Mouse (Mus musculus): ENCODE results near the gene Ralgapa2. TPM values are rescaled to one million over a fixed set of nuclear protein-coding genes. Genes with fewer than 3 reads are reported as not detected.
A peak's percentile ranks its signal among the peaks of the same experiment; 100 is the strongest.

Ralgapa2 gene
- polyA plus RNA-seq, 1 experiment: 8.3 TPM

DNA sequence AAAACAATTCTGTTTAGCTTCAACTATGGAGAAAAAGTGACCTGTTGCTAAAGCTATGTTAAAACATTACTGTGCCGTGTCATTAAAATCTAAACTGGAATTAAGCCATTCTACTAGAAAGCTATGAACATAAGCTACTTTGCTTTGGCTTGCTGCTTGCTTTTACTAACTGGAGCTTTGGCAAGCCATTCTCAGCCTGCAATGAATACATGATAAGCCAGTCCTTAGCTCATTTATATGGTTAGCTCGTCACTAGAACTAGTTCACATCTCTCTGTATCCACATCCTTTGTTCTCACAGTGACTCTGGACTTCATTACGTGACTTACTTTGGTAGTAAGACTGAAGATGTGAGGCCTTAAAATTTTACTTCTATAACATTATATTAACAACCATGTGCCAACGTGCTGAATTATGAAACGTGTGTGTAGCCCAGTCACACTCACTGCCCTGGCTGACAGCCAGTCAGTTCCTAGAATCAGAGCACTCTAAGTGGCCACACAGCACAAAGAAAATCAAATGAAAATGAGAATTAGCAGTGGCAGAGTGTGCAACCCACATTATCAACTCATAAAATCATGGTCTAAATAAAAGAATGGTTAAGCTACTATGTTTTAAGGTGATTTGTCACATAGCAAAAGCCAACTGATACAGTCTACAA lies 89.0 kb downstream of the Ralgapa2 start:
- TF ChIP-seq POLR2A (IDR thresholded peaks at IDR 0.05; ENCODE audit: low read depth, low read length) (no peak), CTCF (IDR thresholded peaks at IDR 0.05; ENCODE audit: extremely low read depth, insufficient read depth, insufficient read length, insufficient replicate concordance) (no peak)
- Histone ChIP-seq H3K27me3 (ENCODE audit: control insufficient read depth, insufficient read depth, low read length) (no peaks in the 10 kb centered on the region), H3K4me1 (ENCODE audit: control insufficient read depth, insufficient read depth, insufficient read length) (no peaks in the 10 kb centered on the region), H3K27ac (ENCODE audit: insufficient read depth, low read length) (no peak overlapping the region), H3K36me3 (ENCODE audit: control insufficient read depth, insufficient read depth, low read length) (peaks cover 5% of the 10 kb centered on the region; the same call in 1 of the 2 replicates), H3K4me3 (ENCODE audit: extremely low read depth, insufficient read depth, insufficient read length) (no peak overlapping the region)
- no peak for DNase-seq (ENCODE audit: low read depth in 1 of 2, low spot score in 2 of 2)
- 62% methylated on average over 5 of the region's 5 CpGs for WGBS

DNA sequence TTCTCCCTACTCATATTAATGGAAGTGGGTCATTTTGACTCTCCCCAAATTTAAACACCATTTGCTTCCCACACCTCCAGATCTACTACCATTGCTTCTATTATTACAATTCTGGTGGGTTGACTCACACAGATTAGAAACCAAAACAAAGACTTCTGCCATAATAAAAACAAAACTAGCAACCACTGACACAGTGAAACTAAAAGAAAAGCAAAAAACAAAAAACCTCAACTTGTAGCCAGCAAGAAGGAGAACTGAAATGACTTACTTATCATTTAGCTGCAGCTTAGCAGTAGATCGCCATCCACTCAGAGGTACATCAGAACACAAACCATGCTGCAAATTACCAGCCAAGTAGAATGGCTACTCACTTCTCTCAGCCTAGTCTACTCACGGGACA lies 95.9 kb downstream of the Ralgapa2 start:
- Histone ChIP-seq H3K27ac (ENCODE audit: insufficient read depth, low read length) (no peak overlapping the region), H3K4me3 (ENCODE audit: extremely low read depth, insufficient read depth, insufficient read length) (no peak overlapping the region), H3K36me3 (ENCODE audit: control insufficient read depth, insufficient read depth, low read length) (peaks cover 3% of the 10 kb centered on the region; the same call in 1 of the 2 replicates), H3K4me1 (ENCODE audit: control insufficient read depth, insufficient read depth, insufficient read length) (no peaks in the 10 kb centered on the region), H3K27me3 (ENCODE audit: control insufficient read depth, insufficient read depth, low read length) (no peaks in the 10 kb centered on the region)
- 92% methylated on average over 2 of the region's 2 CpGs for WGBS
- no peak for DNase-seq (ENCODE audit: low read depth in 1 of 2, low spot score in 2 of 2)
- no peak for TF ChIP-seq CTCF (IDR thresholded peaks at IDR 0.05; ENCODE audit: extremely low read depth, insufficient read depth, insufficient read length, insufficient replicate concordance)
- no peak for TF ChIP-seq POLR2A (IDR thresholded peaks at IDR 0.05; ENCODE audit: low read depth, low read length)

DNA sequence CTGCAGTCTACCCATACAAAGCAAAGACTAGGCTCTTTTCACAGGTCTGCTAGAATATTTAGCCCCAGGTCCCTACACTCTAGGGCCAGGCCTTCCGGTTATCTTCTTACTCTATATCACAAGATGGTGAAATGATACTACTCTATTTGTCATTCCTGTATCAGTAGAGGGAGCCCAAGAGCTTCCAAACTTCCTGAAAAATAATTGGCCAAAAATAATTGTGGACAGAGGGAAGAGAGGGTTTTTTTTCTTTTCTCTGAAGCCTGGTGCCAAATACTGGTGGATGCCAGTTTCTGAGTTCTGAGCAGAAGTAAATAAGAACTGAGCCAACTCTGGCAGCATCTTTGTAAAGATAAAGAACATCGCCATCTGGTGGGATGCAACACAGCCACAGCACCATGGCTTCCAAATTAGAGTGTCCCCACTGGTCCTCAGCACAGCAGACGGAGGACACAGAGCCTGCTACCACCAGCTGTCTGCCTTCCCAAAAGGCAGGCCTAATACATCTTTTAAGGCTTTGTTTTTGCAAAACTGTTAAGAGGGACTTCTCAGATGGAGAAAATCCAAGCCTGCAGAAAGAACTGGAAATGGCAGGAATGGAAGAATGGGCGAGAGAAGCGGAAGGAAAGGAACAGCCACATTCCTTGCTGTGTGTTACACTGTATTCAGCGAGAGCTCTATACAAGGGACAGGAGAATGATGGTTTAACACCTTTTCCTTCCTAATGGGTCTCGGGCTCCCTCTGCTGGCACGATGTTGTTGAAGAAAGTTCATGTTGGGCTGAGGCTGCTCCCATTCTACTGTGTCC lies 97.5 kb downstream of the Ralgapa2 start:
- no peaks in the 10 kb centered on the region for H3K27me3 ChIP-seq (ENCODE audit: control insufficient read depth, insufficient read depth, low read length)
- H3K4me1 ChIP-seq (ENCODE audit: control insufficient read depth, insufficient read depth, insufficient read length): no peaks in the 10 kb centered on the region
- no peak overlapping the region for H3K27ac ChIP-seq (ENCODE audit: insufficient read depth, low read length)
- 52% methylated on average over 8 of the region's 8 CpGs for WGBS
- DNase-seq (ENCODE audit: low read depth in 1 of 2, low spot score in 2 of 2): peak; percentile 5 to 58
- H3K4me3 ChIP-seq (ENCODE audit: extremely low read depth, insufficient read depth, insufficient read length): no peak overlapping the region
- H3K36me3 ChIP-seq (ENCODE audit: control insufficient read depth, insufficient read depth, low read length): peaks cover 1% of the 10 kb centered on the region; the same call in 1 of the 2 replicates
- TF ChIP-seq CTCF (IDR thresholded peaks at IDR 0.05; ENCODE audit: extremely low read depth, insufficient read depth, insufficient read length, insufficient replicate concordance): peak; percentile 52; the same call in 1 of the 2 replicates
- TF ChIP-seq POLR2A (IDR thresholded peaks at IDR 0.05; ENCODE audit: low read depth, low read length): no peak

DNA sequence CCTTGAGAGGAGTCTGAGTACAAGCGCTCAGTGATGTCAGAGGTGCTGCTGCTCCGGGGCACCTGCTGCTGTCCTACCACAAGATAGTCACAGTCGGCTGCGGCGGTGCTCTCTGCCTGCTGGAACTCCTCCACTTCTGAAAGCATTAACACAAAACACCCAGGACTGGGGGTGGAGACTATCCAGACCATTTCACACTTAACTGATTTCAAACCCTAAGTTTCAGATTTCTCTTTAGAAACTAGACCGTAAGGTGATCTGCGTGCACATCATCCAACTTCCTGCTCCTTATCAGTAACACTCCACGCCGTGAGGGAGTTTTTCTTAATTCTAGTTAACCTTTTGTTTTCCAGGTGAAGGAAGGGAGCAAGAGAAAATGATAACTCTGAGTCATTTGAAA lies 99.4 kb downstream of the Ralgapa2 start:
- Histone ChIP-seq H3K27me3 (ENCODE audit: control insufficient read depth, insufficient read depth, low read length) (no peaks in the 10 kb centered on the region), H3K36me3 (ENCODE audit: control insufficient read depth, insufficient read depth, low read length) (no peaks in the 10 kb centered on the region; the same call in 1 of the 2 replicates), H3K27ac (ENCODE audit: insufficient read depth, low read length) (no peak overlapping the region), H3K4me1 (ENCODE audit: control insufficient read depth, insufficient read depth, insufficient read length) (no peaks in the 10 kb centered on the region), H3K4me3 (ENCODE audit: extremely low read depth, insufficient read depth, insufficient read length) (no peak overlapping the region)
- DNase-seq (ENCODE audit: low read depth in 1 of 2, low spot score in 2 of 2): no peak
- TF ChIP-seq POLR2A (IDR thresholded peaks at IDR 0.05; ENCODE audit: low read depth, low read length) (no peak), CTCF (IDR thresholded peaks at IDR 0.05; ENCODE audit: extremely low read depth, insufficient read depth, insufficient read length, insufficient replicate concordance) (no peak)
- 82% methylated on average over 9 of the region's 9 CpGs for WGBS

DNA sequence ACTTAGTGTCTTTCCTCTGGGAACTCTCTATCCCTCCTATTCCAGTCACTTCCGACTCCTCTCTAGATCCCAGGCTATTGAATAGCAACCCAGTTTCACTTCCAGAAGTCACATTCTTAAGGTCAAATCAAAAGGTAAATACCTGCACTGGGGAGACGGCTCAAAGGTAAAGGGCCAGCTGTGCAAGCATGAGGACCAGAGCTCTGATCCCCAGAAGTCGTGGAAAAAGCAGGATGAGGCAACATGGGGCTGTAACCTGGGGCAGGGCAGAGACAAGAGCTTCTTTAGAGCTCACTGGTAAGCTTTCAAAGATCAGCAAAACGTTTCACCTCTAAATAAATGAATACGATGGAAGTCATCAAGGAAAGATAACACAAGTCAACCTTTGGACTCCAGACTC lies 100.2 kb downstream of the Ralgapa2 start:
- no peak for DNase-seq (ENCODE audit: low read depth in 1 of 2, low spot score in 2 of 2)
- H3K27ac ChIP-seq (ENCODE audit: insufficient read depth, low read length): no peak overlapping the region
- no peaks in the 10 kb centered on the region for H3K27me3 ChIP-seq (ENCODE audit: control insufficient read depth, insufficient read depth, low read length)
- WGBS: 92% methylated on average over 5 of the region's 5 CpGs
- TF ChIP-seq CTCF (IDR thresholded peaks at IDR 0.05; ENCODE audit: extremely low read depth, insufficient read depth, insufficient read length, insufficient replicate concordance): no peak
- no peak for TF ChIP-seq POLR2A (IDR thresholded peaks at IDR 0.05; ENCODE audit: low read depth, low read length)
- H3K36me3 ChIP-seq (ENCODE audit: control insufficient read depth, insufficient read depth, low read length): no peaks in the 10 kb centered on the region; the same call in 1 of the 2 replicates
- no peaks in the 10 kb centered on the region for H3K4me1 ChIP-seq (ENCODE audit: control insufficient read depth, insufficient read depth, insufficient read length)
- H3K4me3 ChIP-seq (ENCODE audit: extremely low read depth, insufficient read depth, insufficient read length): no peak overlapping the region

DNA sequence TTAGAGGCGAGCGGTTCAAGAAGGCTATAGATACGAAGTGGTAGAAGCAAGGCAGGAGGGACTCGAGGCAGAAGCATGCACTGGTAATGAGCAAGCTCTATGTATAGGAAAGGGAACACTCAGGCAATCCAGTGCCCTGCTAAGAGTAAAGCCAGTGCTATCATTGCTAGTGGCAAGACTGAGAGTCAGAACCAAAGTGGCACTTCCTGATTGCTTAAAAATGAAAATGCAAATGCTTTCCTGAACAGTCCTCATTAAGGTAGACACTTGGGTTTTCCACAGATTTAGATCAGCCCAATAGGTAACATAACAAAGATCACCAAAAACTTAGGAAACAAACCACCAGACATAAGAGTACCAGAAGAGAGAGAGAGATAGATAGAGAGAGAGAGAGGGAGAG lies 105.1 kb downstream of the Ralgapa2 start:
- Histone ChIP-seq H3K4me1 (ENCODE audit: control insufficient read depth, insufficient read depth, insufficient read length) (no peaks in the 10 kb centered on the region), H3K4me3 (ENCODE audit: extremely low read depth, insufficient read depth, insufficient read length) (no peak overlapping the region), H3K27me3 (ENCODE audit: control insufficient read depth, insufficient read depth, low read length) (no peaks in the 10 kb centered on the region), H3K36me3 (ENCODE audit: control insufficient read depth, insufficient read depth, low read length) (peaks cover 3% of the 10 kb centered on the region), H3K27ac (ENCODE audit: insufficient read depth, low read length) (no peak overlapping the region)
- DNase-seq (ENCODE audit: low read depth in 1 of 2, low spot score in 2 of 2): no peak
- WGBS: 93% methylated on average over 4 of the region's 4 CpGs
- TF ChIP-seq POLR2A (IDR thresholded peaks at IDR 0.05; ENCODE audit: low read depth, low read length) (no peak), CTCF (IDR thresholded peaks at IDR 0.05; ENCODE audit: extremely low read depth, insufficient read depth, insufficient read length, insufficient replicate concordance) (no peak)

DNA sequence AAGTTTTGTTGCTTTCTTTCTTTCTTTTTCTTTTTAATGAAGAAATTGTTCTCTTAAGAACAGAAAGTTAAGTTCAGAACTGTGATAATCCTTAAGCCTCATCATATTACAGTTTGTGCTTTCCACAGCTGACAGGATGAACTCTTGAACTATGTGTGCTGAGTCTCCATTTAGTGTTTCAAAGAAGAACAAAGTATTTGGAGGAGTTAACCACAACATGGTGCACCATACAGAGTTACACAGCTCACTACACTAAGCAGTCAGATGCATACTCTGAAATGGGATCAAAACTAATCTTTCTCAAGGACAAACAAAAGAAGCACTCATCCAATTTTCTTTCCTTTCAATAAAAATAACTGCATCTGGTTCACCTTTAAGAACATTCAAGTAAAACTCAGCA lies 110.6 kb downstream of the Ralgapa2 start:
- no peaks in the 10 kb centered on the region for H3K4me1 ChIP-seq (ENCODE audit: control insufficient read depth, insufficient read depth, insufficient read length)
- H3K27ac ChIP-seq (ENCODE audit: insufficient read depth, low read length): no peak overlapping the region
- no peak for TF ChIP-seq POLR2A (IDR thresholded peaks at IDR 0.05; ENCODE audit: low read depth, low read length)
- no peak for TF ChIP-seq CTCF (IDR thresholded peaks at IDR 0.05; ENCODE audit: extremely low read depth, insufficient read depth, insufficient read length, insufficient replicate concordance)
- DNase-seq (ENCODE audit: low read depth in 1 of 2, low spot score in 2 of 2): no peak
- H3K27me3 ChIP-seq (ENCODE audit: control insufficient read depth, insufficient read depth, low read length): no peaks in the 10 kb centered on the region
- no peak overlapping the region for H3K4me3 ChIP-seq (ENCODE audit: extremely low read depth, insufficient read depth, insufficient read length)
- peaks cover 3% of the 10 kb centered on the region for H3K36me3 ChIP-seq (ENCODE audit: control insufficient read depth, insufficient read depth, low read length)
